Mouse (Mus musculus): ENCODE measurements around the gene Pzp. TPM values are rescaled to one million over a fixed set of nuclear protein-coding genes. Genes with fewer than 3 reads are reported as not detected.

The Pzp gene
- polyA plus RNA-seq, 1 experiment from 2014 or later: 0.77 TPM

DNA sequence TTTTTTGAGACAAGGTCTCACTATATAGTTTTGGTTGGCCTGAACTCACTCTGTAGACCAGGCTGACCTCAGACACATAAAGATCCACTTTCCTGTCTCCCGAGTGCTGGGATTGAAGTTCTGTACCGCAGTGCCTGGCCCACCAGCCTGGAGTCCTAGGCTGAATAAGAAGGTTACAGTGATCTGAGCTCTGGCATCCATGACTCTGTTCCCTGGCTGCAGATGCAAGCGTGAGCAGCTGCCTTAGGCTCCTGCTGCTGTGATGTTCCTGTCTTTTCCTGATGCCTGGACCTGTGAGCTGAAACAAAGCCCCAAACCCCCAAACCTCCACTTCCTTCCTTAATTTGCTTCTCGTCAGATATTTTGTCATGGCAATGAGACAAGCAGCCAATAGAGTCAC is 61.5 kb downstream of the Pzp start:
- no peaks in the 10 kb centered on the region for H3K27me3 ChIP-seq (ENCODE audit: control insufficient read depth, insufficient read depth, low read length)
- no peak overlapping the region for H3K4me3 ChIP-seq (ENCODE audit: control insufficient read depth in 1 of 2, insufficient read depth in 1 of 2, low read depth in 1 of 2, low read length in 2 of 2)
- no peak overlapping the region for H3K9ac ChIP-seq (ENCODE audit: low read length)
- WGBS: 71% methylated on average over 4 of the region's 4 CpGs
- no peak for ATAC-seq (ENCODE audit: insufficient number of reproducible peaks, insufficient read depth, low FRiP score, low read depth)
- H3K4me2 ChIP-seq (ENCODE audit: low read length): no peak overlapping the region
- no peaks in the 10 kb centered on the region; a peak in 1 of 4 replicates for H3K4me1 ChIP-seq (ENCODE audit: control insufficient read depth in 2 of 2, insufficient read depth in 2 of 2, low read length in 2 of 2)
- 0 out of 2 replicates have a peak, but pooled peaks cover 5% of the 10 kb centered on the region for H3K9me3 ChIP-seq (ENCODE audit: control insufficient read depth, low read length)
- H3K27ac ChIP-seq (replicated peaks in 1 of 2; ENCODE audit: control insufficient read depth in 1 of 2, insufficient read depth in 1 of 2, low read depth in 2 of 2, low read length in 2 of 2): no peak overlapping the region
- no peaks in the 10 kb centered on the region for H3K36me3 ChIP-seq (ENCODE audit: control insufficient read depth, insufficient read depth, low read length)

DNA sequence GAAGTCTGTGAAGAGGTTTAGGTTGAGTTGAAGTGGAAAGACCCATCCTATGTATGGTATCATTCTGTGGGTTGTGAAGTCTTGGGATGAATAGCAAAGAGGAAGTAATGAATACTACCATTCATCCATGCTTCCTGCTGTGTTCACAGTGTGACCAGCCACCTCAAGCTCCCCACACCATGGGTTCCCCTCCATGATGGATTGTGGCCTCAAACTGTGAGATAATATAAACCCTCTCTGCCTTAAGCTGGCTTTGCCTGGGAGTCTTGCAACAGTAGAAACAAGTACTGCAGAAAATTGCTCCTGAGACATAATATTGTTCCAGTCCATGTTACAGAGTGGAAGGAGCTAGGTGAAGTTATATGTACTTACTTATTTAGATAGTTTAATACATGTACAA is 64.9 kb downstream of the Pzp start:
- ATAC-seq (ENCODE audit: insufficient number of reproducible peaks, insufficient read depth, low FRiP score, low read depth): no peak
- H3K4me2 ChIP-seq (ENCODE audit: low read length): no peak overlapping the region
- H3K36me3 ChIP-seq (ENCODE audit: control insufficient read depth, insufficient read depth, low read length): no peaks in the 10 kb centered on the region
- 0 out of 2 replicates have a peak, but pooled peaks cover 5% of the 10 kb centered on the region for H3K9me3 ChIP-seq (ENCODE audit: control insufficient read depth, low read length)
- no peak overlapping the region for H3K27ac ChIP-seq (replicated peaks in 1 of 2; ENCODE audit: control insufficient read depth in 1 of 2, insufficient read depth in 1 of 2, low read depth in 2 of 2, low read length in 2 of 2)
- H3K27me3 ChIP-seq (ENCODE audit: control insufficient read depth, insufficient read depth, low read length): no peaks in the 10 kb centered on the region
- no peak overlapping the region for H3K4me3 ChIP-seq (ENCODE audit: control insufficient read depth in 1 of 2, insufficient read depth in 1 of 2, low read depth in 1 of 2, low read length in 2 of 2)
- H3K9ac ChIP-seq (ENCODE audit: low read length): no peak overlapping the region
- no peaks in the 10 kb centered on the region for H3K4me1 ChIP-seq (ENCODE audit: control insufficient read depth in 2 of 2, insufficient read depth in 2 of 2, low read length in 2 of 2)

DNA sequence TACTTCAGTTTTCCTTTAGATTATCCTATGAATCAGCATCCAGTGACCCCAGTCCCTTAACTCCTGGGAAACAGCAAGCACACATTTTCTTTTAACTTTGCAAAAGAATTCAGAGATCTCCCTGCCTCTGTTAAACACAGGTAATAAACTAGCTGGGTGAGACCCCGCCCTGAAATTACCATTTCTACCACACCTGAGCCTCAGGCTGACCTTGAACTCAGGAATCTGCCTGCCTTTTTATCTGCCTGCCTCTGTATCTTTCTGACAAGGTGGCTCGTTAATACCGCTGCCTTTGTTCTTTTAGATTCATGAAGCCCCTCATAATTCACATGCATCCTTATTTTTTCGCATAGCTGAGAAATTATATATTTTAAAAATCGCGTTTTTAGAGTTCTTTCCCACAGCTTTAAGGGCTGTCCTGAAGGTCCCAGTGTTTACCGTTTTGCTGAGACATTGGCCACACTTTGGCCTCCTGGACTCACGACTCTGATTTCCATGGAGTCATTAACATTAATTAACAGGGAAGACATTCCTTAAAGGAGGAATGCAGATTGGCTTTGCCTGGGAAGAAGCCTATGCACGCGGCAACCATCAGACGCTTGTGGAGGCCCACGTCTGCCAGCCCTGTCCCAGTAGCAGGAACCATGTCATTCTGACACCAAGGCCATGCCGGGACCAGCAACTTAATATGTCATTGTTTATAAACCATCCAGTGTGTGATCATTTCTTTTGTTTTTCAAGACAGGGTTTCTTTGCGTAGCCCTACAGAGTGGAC is 65.6 kb downstream of the Pzp start:
- Histone ChIP-seq H3K27ac (replicated peaks in 1 of 2; ENCODE audit: control insufficient read depth in 1 of 2, insufficient read depth in 1 of 2, low read depth in 2 of 2, low read length in 2 of 2) (no peak overlapping the region), H3K4me2 (ENCODE audit: low read length) (no peak overlapping the region), H3K36me3 (ENCODE audit: control insufficient read depth, insufficient read depth, low read length) (no peaks in the 10 kb centered on the region), H3K9ac (ENCODE audit: low read length) (no peak overlapping the region), H3K4me1 (ENCODE audit: control insufficient read depth in 2 of 2, insufficient read depth in 2 of 2, low read length in 2 of 2) (no peaks in the 10 kb centered on the region), H3K4me3 (ENCODE audit: control insufficient read depth in 1 of 2, insufficient read depth in 1 of 2, low read depth in 1 of 2, low read length in 2 of 2) (no peak overlapping the region), H3K9me3 (ENCODE audit: control insufficient read depth, low read length) (0 out of 2 replicates have a peak, but pooled peaks cover 5% of the 10 kb centered on the region), H3K27me3 (ENCODE audit: control insufficient read depth, insufficient read depth, low read length) (no peaks in the 10 kb centered on the region)
- WGBS: 75% methylated on average over 14 of the region's 14 CpGs
- ATAC-seq (ENCODE audit: insufficient number of reproducible peaks, insufficient read depth, low FRiP score, low read depth): no peak

DNA sequence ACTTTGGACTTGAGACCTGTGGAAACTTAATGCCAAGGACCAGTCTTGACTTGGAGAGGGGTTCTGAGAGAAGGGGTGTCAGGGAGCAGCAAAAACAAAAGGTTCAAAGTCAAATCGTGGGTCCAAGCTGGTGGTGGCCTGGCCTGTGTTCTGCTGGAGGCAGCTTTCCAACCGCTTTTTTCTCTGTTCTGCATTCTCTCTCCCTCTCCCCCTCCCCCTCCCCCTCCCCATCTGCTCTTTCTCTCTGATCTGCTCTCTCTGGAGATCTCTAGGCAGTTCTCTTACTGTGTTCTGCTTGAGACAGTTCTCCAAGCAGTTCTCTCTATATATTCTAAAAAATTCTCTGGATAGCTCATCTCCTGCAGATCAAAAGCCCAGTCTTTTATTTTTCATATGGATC is 66.2 kb downstream of the Pzp start:
- ATAC-seq (ENCODE audit: insufficient number of reproducible peaks, insufficient read depth, low FRiP score, low read depth): no peak
- no peaks in the 10 kb centered on the region for H3K27me3 ChIP-seq (ENCODE audit: control insufficient read depth, insufficient read depth, low read length)
- WGBS: 43% methylated on average over 2 of the region's 2 CpGs
- H3K36me3 ChIP-seq (ENCODE audit: control insufficient read depth, insufficient read depth, low read length): no peaks in the 10 kb centered on the region
- H3K9me3 ChIP-seq (ENCODE audit: control insufficient read depth, low read length): 0 out of 2 replicates have a peak, but pooled peaks cover 5% of the 10 kb centered on the region
- H3K4me3 ChIP-seq (ENCODE audit: control insufficient read depth in 1 of 2, insufficient read depth in 1 of 2, low read depth in 1 of 2, low read length in 2 of 2): no peak overlapping the region
- no peak overlapping the region for H3K27ac ChIP-seq (replicated peaks in 1 of 2; ENCODE audit: control insufficient read depth in 1 of 2, insufficient read depth in 1 of 2, low read depth in 2 of 2, low read length in 2 of 2)
- no peaks in the 10 kb centered on the region for H3K4me1 ChIP-seq (ENCODE audit: control insufficient read depth in 2 of 2, insufficient read depth in 2 of 2, low read length in 2 of 2)
- no peak overlapping the region for H3K9ac ChIP-seq (ENCODE audit: low read length)
- no peak overlapping the region for H3K4me2 ChIP-seq (ENCODE audit: low read length)

DNA sequence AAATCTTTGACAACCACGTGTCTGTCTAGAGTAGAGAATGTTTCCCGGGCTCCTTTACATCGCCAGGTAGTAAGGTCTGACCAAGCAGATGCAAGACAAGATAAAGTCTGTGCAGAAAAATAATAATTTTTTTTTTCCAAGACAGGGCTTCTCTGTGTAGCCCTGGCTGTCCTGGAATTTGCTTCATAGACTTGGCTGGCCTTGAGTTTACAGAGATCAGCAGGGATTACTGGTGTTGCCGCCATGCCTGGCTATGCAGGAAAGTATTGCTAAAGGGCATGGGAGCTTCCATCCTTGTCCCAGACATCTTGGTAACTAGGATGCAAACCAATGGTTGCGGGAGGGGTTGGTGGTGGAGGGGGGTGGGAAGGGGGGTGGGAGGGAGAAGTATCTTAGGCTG is 69.3 kb downstream of the Pzp start:
- WGBS: 76% methylated on average over 5 of the region's 5 CpGs
- no peak overlapping the region for H3K4me3 ChIP-seq (ENCODE audit: control insufficient read depth in 1 of 2, insufficient read depth in 1 of 2, low read depth in 1 of 2, low read length in 2 of 2)
- H3K4me2 ChIP-seq (ENCODE audit: low read length): no peak overlapping the region
- no peaks in the 10 kb centered on the region for H3K4me1 ChIP-seq (ENCODE audit: control insufficient read depth in 2 of 2, insufficient read depth in 2 of 2, low read length in 2 of 2)
- no peaks in the 10 kb centered on the region for H3K36me3 ChIP-seq (ENCODE audit: control insufficient read depth, insufficient read depth, low read length)
- ATAC-seq (ENCODE audit: insufficient number of reproducible peaks, insufficient read depth, low FRiP score, low read depth): no peak
- H3K27me3 ChIP-seq (ENCODE audit: control insufficient read depth, insufficient read depth, low read length): no peaks in the 10 kb centered on the region
- H3K27ac ChIP-seq (replicated peaks in 1 of 2; ENCODE audit: control insufficient read depth in 1 of 2, insufficient read depth in 1 of 2, low read depth in 2 of 2, low read length in 2 of 2): no peak overlapping the region
- H3K9ac ChIP-seq (ENCODE audit: low read length): no peak overlapping the region
- H3K9me3 ChIP-seq (ENCODE audit: control insufficient read depth, low read length): no peaks in the 10 kb centered on the region

DNA sequence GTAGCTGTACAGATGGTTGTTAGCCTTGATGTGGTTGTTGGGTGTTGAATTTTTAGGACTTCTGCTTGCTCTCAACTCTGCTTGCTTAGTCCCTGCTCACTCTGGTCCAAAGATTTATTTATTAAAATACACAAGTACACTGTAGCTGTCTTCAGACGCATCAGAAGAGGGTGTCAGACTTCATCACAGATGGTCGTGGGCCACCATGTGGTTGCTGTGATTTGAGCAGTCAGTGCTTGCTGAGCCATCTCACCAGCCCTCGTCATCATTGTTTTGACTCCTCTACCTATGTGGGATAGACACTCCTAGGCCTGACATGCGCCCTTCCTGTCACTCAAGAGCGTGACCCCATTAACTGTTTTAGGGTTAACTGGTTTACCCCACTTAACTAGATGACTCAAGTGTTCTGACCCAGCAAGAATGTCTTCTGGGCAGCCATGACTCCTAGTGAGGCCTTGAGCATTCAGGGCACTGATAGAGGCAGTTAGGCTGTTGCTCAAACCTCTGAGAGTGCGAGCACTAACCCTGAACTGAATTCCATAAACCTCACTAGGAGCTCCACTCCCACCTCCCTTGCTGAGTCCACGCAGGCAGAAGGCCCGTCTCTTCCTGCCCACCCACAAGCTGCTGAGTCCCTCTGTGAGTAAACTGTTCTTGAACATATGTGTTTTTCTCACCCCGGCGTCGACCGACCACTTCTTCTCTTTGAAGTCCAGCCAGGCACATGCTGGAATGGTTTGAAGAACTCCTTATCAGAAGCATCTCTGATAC is 70.5 kb downstream of the Pzp start:
- no peak overlapping the region for H3K9ac ChIP-seq (ENCODE audit: low read length)
- no peak for ATAC-seq (ENCODE audit: insufficient number of reproducible peaks, insufficient read depth, low FRiP score, low read depth)
- no peak overlapping the region for H3K4me2 ChIP-seq (ENCODE audit: low read length)
- 71% methylated on average over 12 of the region's 12 CpGs for WGBS
- H3K27me3 ChIP-seq (ENCODE audit: control insufficient read depth, insufficient read depth, low read length): no peaks in the 10 kb centered on the region
- no peaks in the 10 kb centered on the region for H3K4me1 ChIP-seq (ENCODE audit: control insufficient read depth in 2 of 2, insufficient read depth in 2 of 2, low read length in 2 of 2)
- H3K27ac ChIP-seq (replicated peaks in 1 of 2; ENCODE audit: control insufficient read depth in 1 of 2, insufficient read depth in 1 of 2, low read depth in 2 of 2, low read length in 2 of 2): no peak overlapping the region
- H3K36me3 ChIP-seq (ENCODE audit: control insufficient read depth, insufficient read depth, low read length): no peaks in the 10 kb centered on the region
- no peak overlapping the region for H3K4me3 ChIP-seq (ENCODE audit: control insufficient read depth in 1 of 2, insufficient read depth in 1 of 2, low read depth in 1 of 2, low read length in 2 of 2)
- H3K9me3 ChIP-seq (ENCODE audit: control insufficient read depth, low read length): no peaks in the 10 kb centered on the region

DNA sequence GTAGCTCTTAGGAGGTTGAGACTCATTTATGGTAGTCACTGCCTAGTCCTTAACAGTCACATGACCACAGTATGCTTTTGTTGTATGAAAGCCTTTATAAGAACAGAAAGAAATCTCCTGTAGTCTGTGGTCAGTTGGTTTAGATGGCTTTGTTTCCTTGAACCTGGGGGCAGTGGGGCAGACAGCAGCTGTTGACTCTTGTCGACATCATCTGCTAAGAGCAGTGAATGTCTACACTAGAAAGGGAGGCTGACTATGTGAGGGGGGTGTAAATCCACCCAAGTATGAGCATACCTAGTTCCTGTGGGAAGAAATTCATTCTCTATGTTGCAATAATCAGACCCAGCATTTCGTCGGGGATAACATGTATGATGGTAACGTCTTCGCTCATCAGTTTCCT is 79.5 kb downstream of the Pzp start:
- 98% methylated on average over 5 of the region's 5 CpGs for WGBS
- no peak overlapping the region for H3K4me3 ChIP-seq (ENCODE audit: control insufficient read depth in 1 of 2, insufficient read depth in 1 of 2, low read depth in 1 of 2, low read length in 2 of 2)
- H3K9me3 ChIP-seq (ENCODE audit: control insufficient read depth, low read length): no peaks in the 10 kb centered on the region
- no peak overlapping the region for H3K4me2 ChIP-seq (ENCODE audit: low read length)
- no peaks in the 10 kb centered on the region; a peak in 1 of 4 replicates for H3K4me1 ChIP-seq (ENCODE audit: control insufficient read depth in 2 of 2, insufficient read depth in 2 of 2, low read length in 2 of 2)
- ATAC-seq (ENCODE audit: insufficient number of reproducible peaks, insufficient read depth, low FRiP score, low read depth): no peak
- H3K9ac ChIP-seq (ENCODE audit: low read length): no peak overlapping the region
- no peaks in the 10 kb centered on the region; the same call in 1 of the 2 replicates for H3K36me3 ChIP-seq (ENCODE audit: control insufficient read depth, insufficient read depth, low read length)
- H3K27me3 ChIP-seq (ENCODE audit: control insufficient read depth, insufficient read depth, low read length): no peaks in the 10 kb centered on the region
- H3K27ac ChIP-seq (replicated peaks in 1 of 2; ENCODE audit: control insufficient read depth in 1 of 2, insufficient read depth in 1 of 2, low read depth in 2 of 2, low read length in 2 of 2): no peak overlapping the region
